Mouse (Mus musculus): ENCODE measurements at regions not wholly inside any gene's neighbourhood (a gene's known extent, or its start where the extent isn't known, plus 50 kb on each side); places are given as distances from the start of the nearest gene placed in this dataset.

DNA sequence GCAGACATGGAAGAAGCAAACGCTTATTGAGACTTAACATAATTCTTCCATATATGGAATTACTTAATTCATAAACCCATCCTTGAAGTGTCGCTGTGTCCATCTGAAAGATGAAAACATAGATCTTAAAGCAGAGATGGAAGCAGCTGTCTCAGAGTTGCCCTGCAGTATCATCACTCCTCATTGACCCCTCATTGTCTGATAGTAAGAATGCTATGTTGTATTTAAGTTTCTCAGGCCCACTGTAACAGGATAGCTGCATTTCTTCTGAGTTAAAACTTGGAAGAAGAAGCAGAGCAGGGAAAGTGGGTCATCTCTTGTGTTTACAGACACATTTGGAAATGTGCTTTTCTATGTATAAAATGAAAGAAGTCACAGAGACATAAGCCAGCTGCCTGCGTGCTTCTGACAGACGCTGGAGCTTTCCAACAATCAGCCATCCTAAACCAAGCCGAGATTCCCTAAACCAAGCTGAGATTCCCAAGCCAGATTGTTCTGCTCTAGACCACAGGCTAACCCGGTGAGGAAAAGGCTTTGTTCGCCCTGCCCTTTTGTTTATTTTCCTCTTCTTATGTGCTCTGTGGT, 440.1 kb upstream of the Klf4 start:
- no peaks in the 10 kb centered on the region for H3K4me1 ChIP-seq (ENCODE audit: control insufficient read depth, insufficient read depth, low read length)
- H3K4me3 ChIP-seq (ENCODE audit: insufficient read depth, low read length), result no peak overlapping the region
- no peak for TF ChIP-seq POLR2A (IDR thresholded peaks at IDR 0.05; ENCODE audit: extremely low read depth, insufficient read depth, low read length)
- no peak for TF ChIP-seq CTCF (IDR thresholded peaks at IDR 0.05; ENCODE audit: extremely low read depth, insufficient read depth, low read length)
- H3K27ac ChIP-seq (ENCODE audit: insufficient read depth, low read length), result no peak overlapping the region

GRCm38 (mm10) chr4:55960063-55960462, 427.8 kb upstream of the Klf4 start:
- H3K27ac ChIP-seq (ENCODE audit: insufficient read depth, low read length), result no peak overlapping the region
- no peak overlapping the region for H3K4me3 ChIP-seq (ENCODE audit: insufficient read depth, low read length)
- TF ChIP-seq POLR2A (IDR thresholded peaks at IDR 0.05; ENCODE audit: extremely low read depth, insufficient read depth, low read length) (no peak), CTCF (IDR thresholded peaks at IDR 0.05; ENCODE audit: extremely low read depth, insufficient read depth, low read length) (no peak)
- no peaks in the 10 kb centered on the region for H3K4me1 ChIP-seq (ENCODE audit: control insufficient read depth, insufficient read depth, low read length)

DNA sequence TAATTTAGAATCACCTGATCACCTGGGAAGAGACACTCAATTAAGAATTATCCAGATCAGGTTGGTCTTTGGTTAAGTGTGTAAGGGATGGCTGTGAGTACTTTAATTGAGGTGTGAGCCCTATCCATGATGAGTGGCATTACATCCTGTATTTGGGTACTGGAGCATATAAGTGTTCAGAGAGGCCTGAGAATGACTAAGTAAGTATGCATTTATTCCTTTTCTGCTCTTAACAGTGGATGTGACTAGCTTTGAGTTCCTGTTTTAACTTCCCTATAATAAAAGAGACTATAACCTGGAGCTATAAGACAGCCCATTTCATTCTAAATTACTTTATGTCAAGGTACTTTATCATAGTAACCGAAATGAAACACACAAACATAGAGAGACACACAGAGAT, 421.4 kb upstream of the Klf4 start:
- H3K27ac ChIP-seq (ENCODE audit: insufficient read depth, low read length), result no peak overlapping the region
- TF ChIP-seq POLR2A (IDR thresholded peaks at IDR 0.05; ENCODE audit: extremely low read depth, insufficient read depth, low read length), result no peak
- TF ChIP-seq CTCF (IDR thresholded peaks at IDR 0.05; ENCODE audit: extremely low read depth, insufficient read depth, low read length), result no peak
- no peaks in the 10 kb centered on the region for H3K4me1 ChIP-seq (ENCODE audit: control insufficient read depth, insufficient read depth, low read length)
- no peak overlapping the region for H3K4me3 ChIP-seq (ENCODE audit: insufficient read depth, low read length)

GRCm38 (mm10) chr4:55952220-55952619, 420.0 kb upstream of the Klf4 start:
- no peak for TF ChIP-seq CTCF (IDR thresholded peaks at IDR 0.05; ENCODE audit: extremely low read depth, insufficient read depth, low read length)
- no peak for TF ChIP-seq POLR2A (IDR thresholded peaks at IDR 0.05; ENCODE audit: extremely low read depth, insufficient read depth, low read length)
- H3K4me1 ChIP-seq (ENCODE audit: control insufficient read depth, insufficient read depth, low read length), result no peaks in the 10 kb centered on the region
- H3K27ac ChIP-seq (ENCODE audit: insufficient read depth, low read length), result no peak overlapping the region
- no peak overlapping the region for H3K4me3 ChIP-seq (ENCODE audit: insufficient read depth, low read length)

DNA sequence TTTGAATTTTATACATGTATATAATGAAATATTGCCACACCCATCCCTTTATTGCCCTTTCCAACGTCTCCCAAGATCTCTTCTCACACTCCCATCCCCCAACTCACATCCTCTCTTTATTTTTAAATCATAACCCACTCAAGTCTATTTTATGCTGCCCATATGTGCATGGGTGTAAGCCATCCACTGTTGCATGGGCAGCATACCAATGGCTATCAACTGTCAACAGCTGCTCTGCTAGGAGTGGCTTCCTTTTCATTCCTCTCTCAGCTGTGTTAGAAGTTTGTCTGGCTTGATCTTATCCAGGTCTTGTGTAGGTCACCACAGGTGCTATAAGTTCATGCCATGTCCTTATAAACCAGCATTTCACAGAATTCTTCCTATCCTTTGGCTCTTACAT, 409.2 kb upstream of the Klf4 start:
- TF ChIP-seq POLR2A (IDR thresholded peaks at IDR 0.05; ENCODE audit: extremely low read depth, insufficient read depth, low read length) (no peak), CTCF (IDR thresholded peaks at IDR 0.05; ENCODE audit: extremely low read depth, insufficient read depth, low read length) (no peak)
- Histone ChIP-seq H3K4me3 (ENCODE audit: insufficient read depth, low read length) (no peak overlapping the region), H3K27ac (ENCODE audit: insufficient read depth, low read length) (no peak overlapping the region), H3K4me1 (ENCODE audit: control insufficient read depth, insufficient read depth, low read length) (no peaks in the 10 kb centered on the region)

DNA sequence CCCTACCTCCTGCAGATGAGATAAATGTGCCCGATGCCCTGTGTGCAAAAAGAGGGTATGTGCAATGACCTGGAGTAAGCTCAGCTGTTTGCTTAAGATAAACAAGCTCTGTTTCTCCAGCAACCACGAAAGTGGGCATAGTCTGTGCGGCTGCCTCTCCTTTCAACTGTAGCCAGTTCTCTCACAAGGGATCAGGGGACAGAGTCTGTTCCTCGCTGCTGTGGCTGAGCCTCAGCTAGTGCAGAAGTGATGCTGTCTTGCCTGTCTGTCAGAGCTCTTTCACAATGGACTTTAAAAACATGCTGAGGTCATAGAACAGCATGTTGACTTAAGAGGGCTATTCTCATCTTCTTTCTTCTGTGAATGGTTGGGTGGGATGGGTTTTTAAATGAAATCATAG, 406.1 kb upstream of the Klf4 start:
- H3K27ac ChIP-seq (ENCODE audit: insufficient read depth, low read length), result no peak overlapping the region
- TF ChIP-seq CTCF (IDR thresholded peaks at IDR 0.05; ENCODE audit: extremely low read depth, insufficient read depth, low read length) (no peak), POLR2A (IDR thresholded peaks at IDR 0.05; ENCODE audit: extremely low read depth, insufficient read depth, low read length) (no peak)
- H3K4me1 ChIP-seq (ENCODE audit: control insufficient read depth, insufficient read depth, low read length), result no peaks in the 10 kb centered on the region
- no peak overlapping the region for H3K4me3 ChIP-seq (ENCODE audit: insufficient read depth, low read length)

GRCm38 (mm10) chr4:55937833-55938232, 405.6 kb upstream of the Klf4 start:
- Histone ChIP-seq H3K4me1 (ENCODE audit: control insufficient read depth, insufficient read depth, low read length) (no peaks in the 10 kb centered on the region), H3K4me3 (ENCODE audit: insufficient read depth, low read length) (no peak overlapping the region), H3K27ac (ENCODE audit: insufficient read depth, low read length) (no peak overlapping the region)
- no peak for TF ChIP-seq POLR2A (IDR thresholded peaks at IDR 0.05; ENCODE audit: extremely low read depth, insufficient read depth, low read length)
- no peak for TF ChIP-seq CTCF (IDR thresholded peaks at IDR 0.05; ENCODE audit: extremely low read depth, insufficient read depth, low read length)

GRCm38 (mm10) chr4:55929141-55929782, 397.0 kb upstream of the Klf4 start:
- H3K4me1 ChIP-seq (ENCODE audit: control insufficient read depth, insufficient read depth, low read length), result no peaks in the 10 kb centered on the region; the same call in 1 of the 2 replicates
- no peak for TF ChIP-seq POLR2A (IDR thresholded peaks at IDR 0.05; ENCODE audit: extremely low read depth, insufficient read depth, low read length)
- no peak for TF ChIP-seq CTCF (IDR thresholded peaks at IDR 0.05; ENCODE audit: extremely low read depth, insufficient read depth, low read length)
- H3K4me3 ChIP-seq (ENCODE audit: insufficient read depth, low read length), result no peak overlapping the region
- no peak overlapping the region for H3K27ac ChIP-seq (ENCODE audit: insufficient read depth, low read length)

DNA sequence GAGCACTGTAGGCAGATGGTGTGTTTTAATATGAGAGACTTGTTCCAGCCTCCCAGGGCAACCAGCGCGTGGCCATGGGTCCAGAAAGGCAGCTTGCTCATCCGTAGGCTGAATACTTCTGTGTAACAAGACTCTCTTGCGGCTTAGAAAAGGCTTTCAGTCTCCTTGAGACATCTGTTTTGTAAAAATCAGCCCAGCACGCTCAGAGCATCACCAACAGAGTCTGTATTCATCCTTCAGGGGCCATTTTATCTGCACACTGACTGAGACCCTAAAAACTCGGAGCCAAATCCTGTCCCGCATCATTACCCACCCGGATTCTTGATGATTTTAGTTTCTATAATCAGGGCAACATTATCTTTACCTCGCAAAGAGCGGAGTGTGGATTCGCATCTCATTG, 396.4 kb upstream of the Klf4 start:
- TF ChIP-seq CTCF (IDR thresholded peaks at IDR 0.05; ENCODE audit: extremely low read depth, insufficient read depth, low read length) (no peak), POLR2A (IDR thresholded peaks at IDR 0.05; ENCODE audit: extremely low read depth, insufficient read depth, low read length) (no peak)
- Histone ChIP-seq H3K4me3 (ENCODE audit: insufficient read depth, low read length) (no peak overlapping the region), H3K27ac (ENCODE audit: insufficient read depth, low read length) (no peak overlapping the region), H3K4me1 (ENCODE audit: control insufficient read depth, insufficient read depth, low read length) (no peaks in the 10 kb centered on the region; the same call in 1 of the 2 replicates)

DNA sequence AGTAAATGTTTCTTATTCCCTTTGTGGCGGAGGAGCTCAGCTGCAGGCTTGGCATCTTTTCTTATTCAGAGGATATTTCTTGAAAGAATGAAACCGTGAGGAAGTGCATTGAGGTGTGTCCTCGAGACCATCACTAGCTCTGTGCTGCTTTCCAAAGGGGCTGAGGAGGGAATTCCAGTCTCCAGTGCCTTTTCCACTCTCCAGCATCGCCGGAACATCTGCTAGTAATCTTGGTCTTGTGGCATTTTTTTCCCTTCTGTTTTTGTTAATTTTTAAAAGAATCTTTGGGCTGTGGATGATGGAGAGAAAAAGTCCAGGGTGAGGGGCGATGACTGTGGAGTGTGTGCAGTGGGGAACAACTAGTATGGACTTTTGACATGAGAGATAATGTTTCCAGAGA, 395.9 kb upstream of the Klf4 start:
- no peak overlapping the region for H3K4me3 ChIP-seq (ENCODE audit: insufficient read depth, low read length)
- no peaks in the 10 kb centered on the region; the same call in 1 of the 2 replicates for H3K4me1 ChIP-seq (ENCODE audit: control insufficient read depth, insufficient read depth, low read length)
- no peak overlapping the region for H3K27ac ChIP-seq (ENCODE audit: insufficient read depth, low read length)
- TF ChIP-seq CTCF (IDR thresholded peaks at IDR 0.05; ENCODE audit: extremely low read depth, insufficient read depth, low read length) (no peak), POLR2A (IDR thresholded peaks at IDR 0.05; ENCODE audit: extremely low read depth, insufficient read depth, low read length) (no peak)
